Mouse (Mus musculus) liver, adult 2 months (tissue): ENCODE data around the gene Lrrc1.

ENCODE experiments used
- CTCF ChIP-seq: fragments of 200-500 bp; IDR thresholded peaks from 2 replicates; pipeline ENCODE4 v1.5.1; 2011; ENCODE audit warnings: low read depth, low read length, control low read depth
- POLR2A ChIP-seq: fragments of 200-500 bp; IDR thresholded peaks from 2 replicates; pipeline ENCODE4 v1.6.1; 2011; ENCODE audit warnings: low read length, control low read depth; ENCODE audit not compliant: insufficient read depth; ENCODE audit errors: extremely low read depth

GRCm38 (mm10) chr9:77587616-77588015 lies 42.9 kb upstream of the Lrrc1 start:
- no peak for TF ChIP-seq CTCF
- TF ChIP-seq POLR2A = no peak
